Mouse (Mus musculus) activated CD4-positive, CD25-positive, alpha-beta regulatory T cell, adult 4 months (primary cell): ENCODE data around the gene Crebrf. TPM values are rescaled to one million over a fixed set of nuclear protein-coding genes. Genes with fewer than 3 reads are reported as not detected.

ENCODE experiments used
- ATAC-seq: one replicate; pipeline ENCODE4 v1.8.0; 2017
- polyA plus RNA-seq, 2 experiments: library from polyadenylated mRNA; unstranded; fragments of 100-300 nt; shearing (Covaris generic); gene quantifications; one replicate each; pipeline ENCODE4 v1.2.1; 2017

Crebrf gene
- polyA plus RNA-seq, 2 experiments from 2014 or later, result 31.2 to 37.5 TPM

DNA sequence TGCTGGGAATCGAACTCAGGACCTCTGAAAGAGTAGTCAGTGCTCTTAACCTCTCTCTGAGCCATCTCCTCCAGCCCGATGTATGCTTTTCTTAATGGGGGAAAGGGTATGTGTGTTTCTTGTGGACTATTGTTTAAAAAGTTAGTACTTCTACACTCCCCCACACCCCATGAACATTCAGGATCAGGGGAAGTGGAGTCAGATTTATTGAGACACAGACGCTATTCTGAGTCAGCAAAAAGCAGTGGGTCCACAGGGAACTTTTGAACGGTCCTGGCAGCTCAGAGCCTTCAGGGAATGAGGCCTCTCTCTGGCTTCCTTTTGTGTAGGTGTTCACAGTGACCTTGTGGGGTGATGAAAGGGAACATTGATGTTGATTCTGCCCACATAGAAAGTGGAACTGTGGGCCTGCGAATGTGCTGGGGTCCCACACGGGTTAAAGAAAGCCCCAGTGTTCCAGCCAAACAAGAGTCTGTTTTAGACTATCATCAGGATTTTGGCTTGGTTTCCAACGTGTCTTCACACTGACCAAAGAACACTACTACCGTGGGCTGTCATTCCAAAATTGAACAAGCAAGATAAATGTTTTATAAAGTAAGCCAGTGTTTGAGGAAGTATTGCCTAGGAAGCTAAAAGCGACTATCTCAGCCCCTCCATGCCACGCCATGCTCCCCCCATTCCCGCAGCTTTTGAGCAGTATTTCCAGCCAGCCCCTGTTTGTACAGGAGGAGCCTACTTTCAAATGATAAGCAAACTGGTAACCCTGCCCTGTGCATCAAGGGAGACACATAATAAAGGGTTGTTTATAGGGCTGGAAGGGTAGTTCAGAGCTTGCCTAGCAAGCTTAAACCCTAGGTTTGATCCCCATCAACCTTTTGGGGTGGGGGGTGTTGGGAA is 9.7 kb upstream of the Crebrf start:
- no peak for ATAC-seq

DNA sequence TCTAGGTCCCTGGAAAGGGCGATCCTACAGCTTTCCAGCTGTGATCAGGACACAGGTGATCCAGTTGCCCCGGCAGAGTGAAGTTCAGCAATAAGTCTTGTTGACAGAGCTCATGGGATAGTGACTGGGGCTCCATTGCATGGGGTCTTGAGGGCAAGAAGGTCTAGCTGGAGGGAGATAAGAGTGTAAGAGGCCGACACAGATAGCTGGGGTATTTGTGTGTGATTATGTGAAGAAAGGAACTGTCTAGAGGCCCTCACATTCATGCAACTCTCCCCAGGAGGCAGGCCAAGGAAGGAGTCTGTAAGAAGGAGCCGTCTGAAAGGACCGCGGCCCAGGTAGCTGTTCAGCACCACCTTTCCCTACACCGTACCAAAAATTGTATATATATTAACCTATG is 8.4 kb upstream of the Crebrf start:
- no peak for ATAC-seq

DNA sequence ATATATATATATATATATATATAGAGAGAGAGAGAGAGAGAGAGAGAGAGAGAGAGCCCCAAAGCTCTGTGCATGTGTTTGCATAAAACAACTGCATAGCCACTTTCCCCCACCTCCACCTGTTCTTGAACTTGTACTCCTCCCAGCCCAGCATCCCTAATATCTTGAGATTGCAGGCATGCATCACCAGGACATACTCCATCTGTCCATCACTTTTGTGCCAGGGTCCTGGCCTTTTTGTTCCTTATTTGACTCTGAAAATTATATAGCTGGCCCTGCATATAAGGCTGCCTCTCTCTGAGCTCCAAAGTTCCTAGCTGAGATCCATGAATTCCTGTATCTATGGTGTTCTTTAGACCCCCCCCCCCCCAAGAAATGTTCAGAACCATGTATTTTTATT is 7.0 kb upstream of the Crebrf start:
- ATAC-seq, result no peak

GRCm38 (mm10) chr17:26708993-26709590 is 6.4 kb upstream of the Crebrf start:
- ATAC-seq, result no peak

- no peak for ATAC-seq
Measured at GRCm38 (mm10) chr17:26710049-26710448, 5.4 kb upstream of the Crebrf start.

DNA sequence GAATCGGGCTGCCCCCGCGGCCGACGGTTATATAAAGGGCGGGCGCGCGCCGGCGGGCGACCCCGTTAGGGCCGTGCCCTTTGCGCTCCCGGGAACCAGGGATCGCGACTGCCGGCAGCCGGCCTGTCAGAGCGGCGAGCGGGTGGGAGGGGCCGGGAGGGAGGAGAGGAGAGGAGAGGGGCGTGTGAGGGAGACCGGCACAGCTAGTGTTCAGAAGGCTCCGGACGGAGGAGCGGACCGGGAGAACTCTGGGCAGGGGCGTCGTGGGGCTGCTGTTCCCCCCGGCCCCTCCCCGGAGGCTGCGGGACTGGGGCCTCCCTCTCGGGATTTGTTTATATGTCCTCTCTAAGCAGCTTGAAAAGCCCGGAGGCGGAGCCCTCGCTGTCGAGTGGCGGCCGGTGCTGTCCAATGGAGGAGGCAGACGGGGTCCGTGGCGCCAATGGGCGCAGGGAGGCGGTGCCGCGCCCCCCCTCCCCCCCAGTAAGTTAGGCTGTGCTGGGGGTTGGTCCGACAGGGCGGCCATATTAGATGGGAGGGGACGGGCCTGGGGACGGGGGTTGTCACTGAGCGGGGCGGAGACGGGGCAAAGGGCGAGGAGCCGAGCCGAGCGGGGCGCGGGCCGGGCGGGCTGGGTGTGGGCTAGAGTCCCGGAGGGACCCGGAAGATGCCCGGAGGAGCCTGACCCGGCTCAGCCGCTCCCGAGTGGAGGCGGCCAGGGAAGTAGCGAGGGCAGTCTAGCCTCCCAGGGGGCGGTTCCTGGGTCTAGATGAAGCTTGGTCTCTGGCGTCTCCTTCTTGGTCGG is 667 bp downstream of the Crebrf start:
- ATAC-seq, result peak; percentile 74

DNA sequence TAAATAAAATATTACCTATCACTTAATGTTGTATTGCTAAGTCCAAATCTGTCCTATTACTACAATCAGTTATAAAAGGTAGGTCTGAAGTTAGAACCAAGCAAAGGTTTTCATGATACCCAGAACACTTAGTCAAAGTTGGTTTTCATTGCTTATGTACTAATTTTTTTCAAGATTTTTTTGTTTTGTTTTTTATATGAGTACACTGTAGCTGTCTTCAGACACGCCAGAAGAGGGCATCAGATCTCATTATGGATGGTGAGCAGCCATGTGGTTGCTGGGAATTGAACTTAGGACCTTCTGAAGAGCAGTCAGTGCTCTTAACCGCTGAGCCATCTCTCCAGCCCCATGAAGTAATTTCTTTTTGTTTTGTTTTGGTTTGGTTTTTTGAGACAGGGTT is 2.4 kb downstream of the Crebrf start:
- ATAC-seq, result no peak

DNA sequence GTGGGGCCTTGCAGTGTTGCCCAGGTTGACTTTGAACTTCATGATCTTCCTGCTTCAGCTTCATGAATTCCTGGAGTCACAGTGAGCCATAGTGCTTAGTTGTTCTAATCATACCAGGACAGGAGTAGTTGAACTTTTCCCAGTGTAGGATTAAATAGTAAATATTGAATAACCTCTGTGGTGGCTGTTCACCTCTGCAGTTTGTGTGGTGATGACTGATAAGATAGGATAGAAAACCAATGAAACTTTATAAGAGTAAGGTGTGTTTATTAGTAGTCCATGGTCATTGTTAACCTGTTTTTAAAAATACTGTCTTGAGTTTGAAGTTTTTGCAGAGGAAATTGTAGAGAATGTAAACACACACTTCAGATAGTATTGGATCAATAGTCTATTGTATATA is 4.0 kb downstream of the Crebrf start:
- ATAC-seq, result no peak

DNA sequence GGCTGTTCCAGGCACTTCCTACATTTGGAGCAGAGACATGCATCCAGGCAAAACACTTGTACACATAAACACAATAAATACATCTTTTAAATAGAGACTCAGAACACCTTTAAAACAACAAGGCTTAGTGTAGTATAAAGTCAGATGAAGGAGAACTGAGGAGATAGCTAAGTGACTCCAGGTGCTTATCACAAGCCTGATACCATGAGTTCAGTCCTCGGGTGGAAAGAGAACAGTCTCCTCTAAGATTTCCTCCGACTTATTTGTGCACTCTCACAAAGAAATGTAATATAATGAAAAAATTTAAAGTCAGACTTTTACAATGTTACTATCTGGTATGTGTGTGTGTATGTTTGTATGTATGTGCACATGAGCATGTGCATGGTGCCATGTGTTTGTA is 6.4 kb downstream of the Crebrf start:
- ATAC-seq, result no peak

GRCm38 (mm10) chr17:26724790-26725189 is 9.3 kb downstream of the Crebrf start:
- ATAC-seq, result no peak

DNA sequence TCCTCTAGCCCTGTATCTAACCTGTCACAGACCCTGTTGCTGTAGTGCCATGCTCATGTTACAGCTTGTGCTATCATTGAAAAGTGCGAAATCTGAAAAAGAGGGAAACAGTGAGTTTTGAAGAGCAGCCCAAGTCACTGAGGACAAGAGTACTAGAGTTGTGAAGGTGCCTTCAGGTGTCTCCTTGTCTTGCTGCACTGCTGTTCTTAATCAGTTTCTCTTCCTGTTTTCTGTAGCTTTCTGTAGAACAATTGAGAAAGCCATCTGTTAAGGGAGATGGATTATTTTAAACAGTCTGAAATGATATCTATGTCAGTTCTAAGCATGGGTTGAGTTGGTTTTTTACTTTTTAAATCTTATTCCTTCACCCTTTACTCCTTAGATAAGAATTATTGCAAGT is 11.2 kb downstream of the Crebrf start:
- no peak for ATAC-seq

- ATAC-seq, result no peak
Measured at GRCm38 (mm10) chr17:26727110-26727755, 11.8 kb downstream of the Crebrf start.

GRCm38 (mm10) chr17:26742581-26742980 is 27.1 kb downstream of the Crebrf start:
- no peak for ATAC-seq

DNA sequence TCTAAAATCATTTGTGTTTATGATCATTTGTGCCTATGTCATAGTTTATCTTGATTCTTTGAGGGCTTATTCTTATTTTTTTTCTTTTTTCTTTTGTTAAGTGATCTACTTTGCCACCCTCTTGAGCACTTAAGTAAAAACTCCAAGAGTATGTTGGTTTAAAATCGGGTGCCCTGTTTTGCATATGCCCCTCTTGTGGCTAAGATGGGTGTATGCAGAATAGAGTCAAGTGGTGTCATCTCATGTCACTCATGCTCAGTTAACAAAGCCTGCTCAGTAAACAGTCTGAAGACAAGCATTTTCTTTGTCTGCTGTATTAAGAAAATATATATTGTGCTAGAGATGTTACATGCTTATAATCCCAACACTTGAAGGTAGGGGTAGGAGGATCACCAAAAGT is 27.8 kb downstream of the Crebrf start:
- no peak for ATAC-seq

DNA sequence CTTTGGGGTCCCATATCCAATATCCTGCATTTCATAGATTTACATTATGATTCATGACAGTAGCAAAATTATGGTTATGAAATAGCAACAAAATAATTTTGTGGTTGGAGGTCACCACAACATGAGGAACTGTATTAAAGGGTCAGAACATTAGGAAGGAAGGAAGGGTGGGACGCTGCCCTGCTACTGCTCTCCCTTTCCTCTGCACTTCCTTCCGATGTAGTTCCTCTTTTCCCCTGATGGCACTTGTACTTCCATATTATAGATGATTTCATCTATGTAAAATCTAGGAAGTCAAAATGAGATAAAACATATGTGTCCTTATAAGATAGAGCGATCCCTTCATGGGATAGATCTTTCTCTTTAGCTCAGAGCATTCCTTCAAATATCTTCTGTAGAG is 34.5 kb downstream of the Crebrf start:
- ATAC-seq, result no peak

DNA sequence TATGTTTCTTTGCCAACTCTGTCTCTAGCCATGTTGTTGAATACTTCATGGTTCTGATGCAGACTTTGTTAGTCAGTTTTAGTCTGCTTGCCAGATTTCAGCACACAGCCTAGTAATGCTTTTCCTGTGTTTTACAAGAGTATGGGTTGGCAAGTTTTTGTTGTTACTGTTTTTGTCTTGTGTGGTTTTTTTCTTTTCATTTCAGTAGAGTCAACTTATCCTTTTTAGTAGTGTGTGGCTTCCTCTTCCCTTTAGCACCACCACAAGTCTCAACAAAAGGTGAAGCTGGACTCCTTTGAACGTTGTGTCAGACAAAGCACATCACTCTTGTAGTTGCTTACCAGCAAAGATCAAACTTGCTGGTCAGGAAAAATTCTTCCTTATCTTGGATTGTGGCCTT is 36.8 kb downstream of the Crebrf start:
- ATAC-seq, result no peak

- ATAC-seq, result peak; percentile 75
Measured at GRCm38 (mm10) chr17:26753476-26753875, 38.0 kb downstream of the Crebrf start.

DNA sequence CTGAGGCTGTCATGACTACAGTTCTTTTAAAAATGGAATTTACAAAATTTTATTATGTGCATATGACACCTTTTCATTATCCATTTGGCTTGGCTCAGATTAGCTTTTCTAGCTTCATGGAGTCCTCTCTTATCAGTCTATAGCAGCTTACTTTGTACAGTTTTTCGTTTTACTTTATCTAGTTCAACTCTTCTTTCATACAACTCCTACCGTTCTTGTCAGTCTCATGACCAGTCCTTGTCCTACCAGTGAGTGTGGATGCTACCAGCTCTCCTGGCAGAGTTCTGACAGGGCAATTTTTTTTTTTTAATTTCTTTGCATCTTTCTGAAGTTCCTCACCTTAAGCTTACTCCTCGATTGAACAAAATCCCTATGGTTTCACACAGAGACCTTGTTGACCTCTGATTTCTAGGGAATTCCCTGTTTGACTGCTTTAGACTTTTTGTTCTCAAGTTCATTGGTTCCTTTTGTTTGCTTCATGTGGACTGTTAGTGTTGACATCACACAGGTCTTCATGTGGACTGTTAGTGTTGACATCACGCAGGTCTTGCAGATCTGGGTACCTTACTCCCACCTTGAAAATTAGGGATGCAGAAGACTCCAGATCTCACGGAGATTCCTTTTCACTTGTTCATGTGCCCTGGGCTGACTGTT is 51.8 kb downstream of the Crebrf start:
- ATAC-seq, result no peak

- no peak for ATAC-seq
Measured at GRCm38 (mm10) chr17:26767754-26768124, 52.3 kb downstream of the Crebrf start.

GRCm38 (mm10) chr17:26776211-26776610 is 60.8 kb downstream of the Crebrf start:
- ATAC-seq, result no peak

DNA sequence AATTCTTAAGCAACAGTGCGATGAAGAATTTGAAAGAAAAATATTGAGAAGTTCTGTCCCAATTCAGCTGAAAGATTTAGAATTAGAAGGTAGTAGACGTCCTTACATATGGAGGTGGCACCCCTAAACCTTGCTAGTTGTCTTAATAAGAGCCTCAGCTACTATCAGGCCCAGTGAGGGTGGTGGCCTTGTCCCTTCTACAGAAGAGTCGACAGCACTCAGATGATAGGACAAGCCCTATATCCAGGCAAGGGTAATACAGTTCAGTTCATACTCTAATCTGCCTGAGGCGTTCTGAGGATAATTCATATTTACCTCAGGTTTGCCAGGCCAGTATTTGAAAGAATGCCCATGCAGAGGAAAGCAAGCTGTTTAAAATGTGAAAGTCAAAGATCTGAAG is 62.6 kb downstream of the Crebrf start:
- no peak for ATAC-seq

DNA sequence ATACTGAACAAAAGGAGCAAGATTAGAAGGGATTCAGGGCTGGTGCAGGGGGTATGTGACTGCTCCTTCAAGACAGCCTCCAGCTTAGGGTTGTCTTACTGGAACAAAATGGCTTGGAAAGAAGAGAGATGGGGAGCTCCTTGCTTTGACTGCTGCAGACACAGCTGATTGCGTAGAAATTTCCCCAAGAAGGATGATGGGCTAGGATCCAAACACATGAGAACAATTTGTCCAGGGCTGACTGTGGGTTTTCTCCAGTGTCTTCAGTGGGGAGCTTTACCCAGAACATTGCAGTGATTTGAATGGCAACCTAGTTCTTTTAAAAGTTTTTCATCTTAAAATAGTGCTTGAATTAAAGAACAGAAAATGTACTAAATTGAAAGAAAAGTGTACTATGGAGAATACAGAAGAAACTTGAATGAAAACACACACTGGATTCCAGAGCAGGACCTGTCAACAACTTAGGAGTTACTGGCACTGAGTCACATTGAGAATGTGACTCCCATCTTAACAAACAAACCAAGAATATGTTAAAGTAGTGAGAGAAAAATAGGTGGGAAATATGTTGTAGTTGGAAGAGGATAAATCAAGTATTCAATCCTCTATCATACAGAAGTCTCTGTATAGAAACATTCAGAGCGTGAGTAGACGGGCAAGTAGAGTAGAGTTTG is 63.1 kb downstream of the Crebrf start:
- ATAC-seq, result no peak
